Mouse (Mus musculus): ENCODE measurements at regions not wholly inside any gene's neighbourhood (a gene's known extent, or its start where the extent isn't known, plus 50 kb on each side); places are given as distances from the start of the nearest gene placed in this dataset.

- H3K4me2 ChIP-seq, result no peak overlapping the region
- no peaks in the 10 kb centered on the region for H3K9me3 ChIP-seq (replicated peaks)
- H3K36me3 ChIP-seq, result no peaks in the 10 kb centered on the region
- no peak for ATAC-seq
- H3K4me1 ChIP-seq, result peaks cover 7% of the 10 kb centered on the region; the same call in 1 of the 2 replicates
- H3K27me3 ChIP-seq (replicated peaks), result no peaks in the 10 kb centered on the region
- no peak overlapping the region for H3K9ac ChIP-seq
- H3K27ac ChIP-seq, result no peak overlapping the region
- H3K4me3 ChIP-seq, result no peak overlapping the region
- WGBS (ENCODE audit: insufficient replicate concordance), result 52% methylated on average over 1 of the region's 1 CpGs
Observed at GRCm38 (mm10) chr1:144313318-144313717, 64.3 kb upstream of the Rgs1 start.

DNA sequence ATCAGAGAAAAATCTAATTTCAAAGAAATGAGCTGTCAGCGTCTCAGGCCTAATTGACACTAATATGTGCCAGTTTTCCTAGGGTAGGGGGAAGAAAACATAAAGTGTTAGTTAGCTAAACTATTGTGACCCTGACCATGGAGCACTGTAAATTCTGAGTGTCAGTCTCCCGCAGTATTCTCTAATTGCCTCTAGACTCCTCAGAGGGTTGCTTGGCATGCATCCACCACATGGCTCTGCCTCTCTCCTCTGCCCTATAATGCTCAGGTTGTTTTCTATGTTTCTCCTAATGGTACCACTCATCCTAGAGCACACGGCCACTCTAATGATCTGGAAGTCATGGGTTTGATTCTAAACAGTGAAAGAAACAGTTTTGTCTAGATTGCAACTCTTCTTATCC lies 60.9 kb upstream of the Rgs1 start:
- no peak for ATAC-seq

DNA sequence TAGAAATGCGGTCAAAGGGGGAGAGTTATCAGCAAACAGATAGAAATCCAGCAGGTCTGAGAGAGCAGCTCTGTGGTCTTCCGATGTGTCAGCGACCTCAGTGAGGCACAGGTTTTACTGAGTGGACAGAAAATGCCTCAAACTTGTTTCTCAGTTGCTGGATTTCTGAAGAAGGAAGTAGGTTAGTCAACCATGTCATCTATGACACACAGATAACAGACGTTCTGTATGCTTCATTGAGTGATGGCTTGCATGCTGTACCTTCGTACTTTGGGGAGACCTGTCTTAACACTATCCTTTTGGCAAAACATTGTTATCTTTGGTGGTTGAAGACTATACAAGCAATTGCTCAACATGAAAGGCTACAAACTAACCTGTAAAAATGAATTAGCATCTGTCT lies 59.3 kb upstream of the Rgs1 start:
- Histone ChIP-seq H3K9me3 (replicated peaks) (no peaks in the 10 kb centered on the region), H3K27ac (no peak overlapping the region), H3K4me2 (no peak overlapping the region), H3K9ac (no peak overlapping the region), H3K27me3 (replicated peaks) (no peaks in the 10 kb centered on the region), H3K4me3 (no peak overlapping the region), H3K36me3 (no peaks in the 10 kb centered on the region), H3K4me1 (no peaks in the 10 kb centered on the region)
- no peak for ATAC-seq
- WGBS (ENCODE audit: insufficient replicate concordance), result 28% methylated on average over 5 of the region's 5 CpGs

More for the DNA sequence above, 60.9 kb upstream of the Rgs1 start:
- Histone ChIP-seq H3K4me3 (no peak overlapping the region), H3K9ac (no peak overlapping the region), H3K27me3 (replicated peaks) (no peaks in the 10 kb centered on the region), H3K4me2 (no peak overlapping the region), H3K9me3 (replicated peaks) (no peaks in the 10 kb centered on the region), H3K4me1 (no peaks in the 10 kb centered on the region), H3K36me3 (no peaks in the 10 kb centered on the region), H3K27ac (no peak overlapping the region)
- 78% methylated on average over 3 of the region's 3 CpGs for WGBS (ENCODE audit: insufficient replicate concordance)

- no peaks in the 10 kb centered on the region for H3K4me1 ChIP-seq
- H3K27me3 ChIP-seq (replicated peaks), result no peaks in the 10 kb centered on the region
- no peak overlapping the region for H3K4me2 ChIP-seq
- H3K9me3 ChIP-seq (replicated peaks), result no peaks in the 10 kb centered on the region
- no peaks in the 10 kb centered on the region for H3K36me3 ChIP-seq
- H3K4me3 ChIP-seq, result no peak overlapping the region
- no peak overlapping the region for H3K9ac ChIP-seq
- no peak for ATAC-seq
- no peak overlapping the region for H3K27ac ChIP-seq
- WGBS (ENCODE audit: insufficient replicate concordance), result 50% methylated on average over 2 of the region's 2 CpGs
Observed at GRCm38 (mm10) chr1:144307854-144308285, 58.8 kb upstream of the Rgs1 start.

- H3K9ac ChIP-seq, result no peak overlapping the region
- no peak for ATAC-seq
- WGBS (ENCODE audit: insufficient replicate concordance), result 22% methylated on average over 7 of the region's 7 CpGs
- H3K36me3 ChIP-seq, result no peaks in the 10 kb centered on the region
- H3K9me3 ChIP-seq (replicated peaks), result no peaks in the 10 kb centered on the region
- H3K4me2 ChIP-seq, result no peak overlapping the region
- H3K4me1 ChIP-seq, result no peaks in the 10 kb centered on the region
- no peak overlapping the region for H3K27ac ChIP-seq
- no peak overlapping the region for H3K4me3 ChIP-seq
- no peaks in the 10 kb centered on the region for H3K27me3 ChIP-seq (replicated peaks)
Observed at GRCm38 (mm10) chr1:144307017-144307853, 58.2 kb upstream of the Rgs1 start.

DNA sequence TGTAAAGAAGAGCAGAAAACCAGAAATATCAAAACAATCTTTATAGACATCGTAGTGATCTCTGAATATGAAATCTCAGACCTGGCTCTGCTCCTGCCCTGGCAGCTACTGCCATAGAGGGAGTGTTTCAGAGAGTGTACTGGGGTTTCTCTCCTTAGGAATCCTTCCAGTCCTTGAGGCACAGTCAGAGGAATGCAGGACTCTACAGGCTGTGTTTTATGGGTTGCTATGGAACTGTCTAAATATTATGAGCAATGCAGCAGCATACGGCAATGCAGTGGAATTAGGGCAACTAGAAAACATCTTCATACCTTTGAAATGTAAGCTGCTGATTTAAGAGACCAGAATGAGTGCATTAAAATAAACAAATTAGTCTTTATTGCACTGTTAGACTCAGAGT lies 57.2 kb upstream of the Rgs1 start:
- Histone ChIP-seq H3K9me3 (replicated peaks) (no peaks in the 10 kb centered on the region), H3K27ac (no peak overlapping the region), H3K27me3 (replicated peaks) (no peaks in the 10 kb centered on the region), H3K4me3 (no peak overlapping the region), H3K4me2 (no peak overlapping the region), H3K36me3 (no peaks in the 10 kb centered on the region), H3K9ac (no peak overlapping the region), H3K4me1 (no peaks in the 10 kb centered on the region)
- ATAC-seq, result no peak
- WGBS (ENCODE audit: insufficient replicate concordance), result 69% methylated on average over 2 of the region's 2 CpGs

- H3K27ac ChIP-seq, result no peak overlapping the region
- H3K9ac ChIP-seq, result no peak overlapping the region
- no peaks in the 10 kb centered on the region for H3K36me3 ChIP-seq
- H3K4me3 ChIP-seq, result no peak overlapping the region
- WGBS (ENCODE audit: insufficient replicate concordance), result 62% methylated on average over 2 of the region's 2 CpGs
- no peaks in the 10 kb centered on the region for H3K4me1 ChIP-seq
- no peaks in the 10 kb centered on the region for H3K27me3 ChIP-seq (replicated peaks)
- no peak overlapping the region for H3K4me2 ChIP-seq
- ATAC-seq, result no peak
- no peaks in the 10 kb centered on the region for H3K9me3 ChIP-seq (replicated peaks)
Observed at GRCm38 (mm10) chr1:144300670-144301069, 51.6 kb upstream of the Rgs1 start.

Measured in liver, embryonic 12.5 days (tissue).